Mouse (Mus musculus) kidney, postnatal 0 days (tissue): ENCODE data around the gene Tas2r143. TPM values are rescaled to one million over a fixed set of nuclear protein-coding genes. Genes with fewer than 3 reads are reported as not detected.

Source experiments
- ATAC-seq: fragments of 200-750 bp; cut with Nextera tagmentation; replicated peaks from 2 replicates; pipeline ENCODE4 v1.8.0; 2017; ENCODE audit warnings: low read depth, moderate number of reproducible peaks, moderate TSS enrichment, moderate library complexity; ENCODE audit not compliant: low FRiP score
- DNase-seq: peaks from one replicate; pipeline ENCODE4 v3.0.0-alpha.2; 2016; ENCODE audit warnings: low spot score
- H3K27ac ChIP-seq: fragments of 300-500 bp; sonication (generic); 2 replicates; pipeline ENCODE4 v1.5.1; 2014; ENCODE audit warnings: mild to moderate bottlenecking
- H3K27me3 ChIP-seq: fragments of 300-500 bp; sonication (generic); 2 replicates; pipeline ENCODE4 v1.6.1; 2014; ENCODE audit warnings: low read length, mixed read lengths; ENCODE audit not compliant: insufficient read depth
- H3K36me3 ChIP-seq: fragments of 300-500 bp; sonication (generic); 2 replicates; pipeline ENCODE4 v1.6.1; 2014; ENCODE audit warnings: low read length, mixed read lengths; ENCODE audit not compliant: insufficient read depth
- H3K4me1 ChIP-seq: fragments of 300-500 bp; sonication (generic); replicated peaks from 2 replicates; pipeline ENCODE4 v1.6.1; 2014; ENCODE audit warnings: antibody characterized with exemption, low read length, mixed read lengths; ENCODE audit not compliant: insufficient read depth
- H3K4me2 ChIP-seq: fragments of 300-500 bp; sonication (generic); 2 replicates; pipeline ENCODE4 v1.6.1; 2014; ENCODE audit warnings: mild to moderate bottlenecking, low read length, moderate library complexity, mixed read lengths
- H3K4me3 ChIP-seq: fragments of 300-500 bp; sonication (generic); replicated peaks from 2 replicates; pipeline ENCODE4 v1.5.1; 2014; ENCODE audit warnings: low read depth, low read length
- H3K9ac ChIP-seq: fragments of 300-500 bp; sonication (generic); 2 replicates; pipeline ENCODE4 v1.6.1; 2014; ENCODE audit warnings: low read depth, low read length
- H3K9me3 ChIP-seq: fragments of 300-500 bp; sonication (generic); replicated peaks from 2 replicates; pipeline ENCODE4 v1.6.1; 2016; ENCODE audit warnings: low read length, inconsistent platforms, mixed read lengths
- CTCF ChIP-seq: IDR thresholded peaks from 2 replicates; pipeline ENCODE4 v1.5.1; 2016; ENCODE audit warnings: antibody characterized with exemption, low read depth, mild to moderate bottlenecking, moderate library complexity
- WGBS: fragments of 180-500 bp; shearing (Covaris S2); extraction: QIAGEN DNeasy Blood & Tissue Kit; methylation state at CpG from one replicate; pipeline ENCODE4 v1.1.7; 2014; 5-methylcytosine and 5-hydroxymethylcytosine counted together
- polyA plus RNA-seq: library from polyadenylated mRNA; unstranded; fragments of >200 nt; fragmentation: Nextera tagmentation; extraction: Ambion mirVana; gene quantifications from 2 replicates; pipeline ENCODE4 v1.2.1, GENCODE M21; 2015

Tas2r143 gene
- polyA plus RNA-seq, 1 experiment from 2014 or later, result not detected

DNA sequence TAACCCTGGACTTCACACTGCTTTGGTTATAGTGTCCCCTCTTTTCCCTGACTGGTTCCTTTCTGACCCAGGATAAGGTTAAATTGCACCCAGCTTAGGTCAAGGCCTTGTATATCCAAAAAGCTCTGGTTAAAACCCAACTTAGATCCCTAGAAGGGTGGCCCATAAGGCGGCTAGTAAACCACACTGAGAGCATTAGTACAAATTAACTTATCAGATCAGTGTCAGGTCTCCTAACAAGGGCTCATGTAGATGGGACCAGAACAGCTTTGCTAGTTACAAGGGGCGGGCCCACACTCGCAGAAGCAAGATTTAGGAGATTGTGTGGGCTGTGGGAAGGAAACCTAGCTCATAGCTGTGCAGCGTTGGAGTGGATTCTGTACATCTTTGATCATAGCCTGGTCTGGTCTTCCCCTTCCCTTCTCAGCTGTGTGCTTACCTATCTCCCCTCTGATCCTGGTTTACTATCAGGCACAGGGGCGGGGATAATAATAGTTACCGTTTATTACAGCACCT lies 23.5 kb upstream of the Tas2r143 start:
- H3K4me2 ChIP-seq, result no peak overlapping the region
- 64% methylated on average over 6 of the region's 6 CpGs for WGBS
- H3K27ac ChIP-seq, result no peak overlapping the region
- ATAC-seq, result no peak
- TF ChIP-seq CTCF, result no peak
- H3K4me1 ChIP-seq, result peaks cover 15% of the 10 kb centered on the region; the same call in 1 of the 2 replicates
- H3K9me3 ChIP-seq, result no peaks in the 10 kb centered on the region
- DNase-seq, result no peak
- H3K9ac ChIP-seq, result no peak overlapping the region
- no peak overlapping the region for H3K4me3 ChIP-seq
- no peaks in the 10 kb centered on the region for H3K36me3 ChIP-seq
- H3K27me3 ChIP-seq, result no peaks in the 10 kb centered on the region

DNA sequence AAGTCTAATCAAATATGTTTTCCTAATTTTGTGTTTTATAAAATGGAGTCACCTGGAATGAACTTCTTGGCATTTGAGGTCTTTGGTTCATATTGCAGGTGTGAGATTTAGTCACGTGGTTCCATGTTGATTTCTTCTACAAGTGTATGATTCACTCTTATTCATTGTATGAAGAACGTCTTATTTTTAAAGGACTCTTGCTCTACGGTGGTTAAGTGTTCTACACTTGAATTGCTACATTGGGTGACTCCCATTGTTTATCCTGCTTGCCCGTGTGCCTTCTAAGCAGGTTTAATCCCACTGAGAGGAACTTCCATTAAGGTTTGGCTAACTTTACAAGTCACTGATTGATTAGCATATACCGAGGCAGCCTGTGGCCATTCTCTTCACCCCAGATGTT lies 22.8 kb upstream of the Tas2r143 start:
- H3K4me2 ChIP-seq, result no peak overlapping the region
- 89% methylated on average over 5 of the region's 5 CpGs for WGBS
- H3K9ac ChIP-seq, result no peak overlapping the region
- no peak for TF ChIP-seq CTCF
- no peak for ATAC-seq
- H3K27ac ChIP-seq, result no peak overlapping the region
- H3K36me3 ChIP-seq, result no peaks in the 10 kb centered on the region
- no peak overlapping the region for H3K4me3 ChIP-seq
- H3K27me3 ChIP-seq, result no peaks in the 10 kb centered on the region
- H3K4me1 ChIP-seq, result peaks cover 18% of the 10 kb centered on the region; the same call in 1 of the 2 replicates
- DNase-seq, result no peak
- no peaks in the 10 kb centered on the region for H3K9me3 ChIP-seq

- ATAC-seq (no peak), DNase-seq (no peak)
- H3K4me1 ChIP-seq, result peaks cover 5% of the 10 kb centered on the region; the same call in 1 of the 2 replicates
- H3K27ac ChIP-seq, result no peak overlapping the region
- no peaks in the 10 kb centered on the region for H3K36me3 ChIP-seq
- no peak for TF ChIP-seq CTCF
- H3K4me2 ChIP-seq, result no peak overlapping the region
- H3K9me3 ChIP-seq, result no peaks in the 10 kb centered on the region
- WGBS, result 72% methylated on average over 3 of the region's 3 CpGs
- no peak overlapping the region for H3K9ac ChIP-seq
- H3K27me3 ChIP-seq, result no peaks in the 10 kb centered on the region
- H3K4me3 ChIP-seq, result no peak overlapping the region
Measured at GRCm38 (mm10) chr6:42379551-42379950, 20.5 kb upstream of the Tas2r143 start.

GRCm38 (mm10) chr6:42380416-42381144 lies 19.5 kb upstream of the Tas2r143 start:
- Histone ChIP-seq H3K4me2 (no peak overlapping the region), H3K9ac (no peak overlapping the region), H3K27ac (no peak overlapping the region), H3K27me3 (no peaks in the 10 kb centered on the region), H3K36me3 (no peaks in the 10 kb centered on the region), H3K4me3 (no peak overlapping the region), H3K4me1 (peaks cover 5% of the 10 kb centered on the region; the same call in 1 of the 2 replicates), H3K9me3 (no peaks in the 10 kb centered on the region)
- TF ChIP-seq CTCF, result peak; percentile 86
- DNase-seq (peak; percentile 72), ATAC-seq (no peak)
- 24% methylated on average over 8 of the region's 8 CpGs for WGBS

- H3K4me3 ChIP-seq, result no peak overlapping the region
Measured at GRCm38 (mm10) chr6:42381221-42381620, 18.8 kb upstream of the Tas2r143 start.

DNA sequence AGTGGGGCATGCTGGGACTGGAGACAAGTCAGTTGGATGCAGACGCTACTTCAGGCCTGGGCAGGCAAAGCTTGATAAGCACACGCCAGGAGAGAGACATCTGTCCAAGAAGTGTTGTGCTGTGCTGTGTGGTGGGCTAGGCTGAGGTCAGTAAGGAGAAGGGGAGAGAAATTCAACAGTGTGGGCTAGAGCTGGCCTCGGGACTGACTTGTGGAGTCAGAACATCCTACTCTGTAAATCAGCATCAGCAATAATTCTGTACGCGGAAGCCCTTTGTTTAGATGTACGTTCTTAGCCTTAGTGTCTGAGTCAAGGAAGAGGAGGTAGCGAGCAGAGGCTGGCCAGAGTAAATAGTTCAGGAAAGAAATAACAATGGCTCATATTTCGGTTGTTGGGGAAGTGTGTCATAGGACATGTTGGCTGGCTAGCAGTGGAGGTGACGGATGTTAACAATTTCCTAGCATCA lies 18.1 kb upstream of the Tas2r143 start:
- peak overlapping the region; percentile 11; the same call in 1 of the 2 replicates for H3K4me2 ChIP-seq
- DNase-seq (peak; percentile 82), ATAC-seq (peak; percentile 29; the same call in 1 of the 2 replicates)
- no peak overlapping the region for H3K4me3 ChIP-seq
- no peaks in the 10 kb centered on the region for H3K27me3 ChIP-seq
- no peaks in the 10 kb centered on the region for H3K36me3 ChIP-seq
- peaks cover 5% of the 10 kb centered on the region; the same call in 1 of the 2 replicates for H3K4me1 ChIP-seq
- TF ChIP-seq CTCF, result no peak
- WGBS, result 25% methylated on average over 9 of the region's 9 CpGs
- no peaks in the 10 kb centered on the region for H3K9me3 ChIP-seq
- peak overlapping the region; percentile 80 for H3K27ac ChIP-seq
- H3K9ac ChIP-seq, result no peak overlapping the region

More at GRCm38 (mm10) chr6:42381221-42381620, 18.8 kb upstream of the Tas2r143 start:
- ATAC-seq (no peak), DNase-seq (no peak)
- Histone ChIP-seq H3K27me3 (no peaks in the 10 kb centered on the region), H3K9me3 (no peaks in the 10 kb centered on the region), H3K9ac (no peak overlapping the region), H3K27ac (no peak overlapping the region; the same call in 1 of the 2 replicates), H3K4me2 (no peak overlapping the region), H3K4me1 (peaks cover 5% of the 10 kb centered on the region; the same call in 1 of the 2 replicates), H3K36me3 (no peaks in the 10 kb centered on the region)
- TF ChIP-seq CTCF, result no peak
- WGBS, result 68% methylated on average over 2 of the region's 2 CpGs
